In genomic region chr2:180578686-180579085, GRCm38 (mm10) we compare ENCODE assay signal across 9 mouse cellular contexts. TPM values are rescaled to one million over a fixed set of nuclear protein-coding genes. Genes with fewer than 3 reads are reported as not detected.
DNase-seq lines count a peak whose midpoint lies in the region; ATAC-seq lines count a peak whose summit lies in the region.
"Had no signal": no experiment of that assay in that cellular context is flagged by ENCODE, and none has a peak within 500 bp of the region (broad histone marks: within the 10 kb centered on the region; RNA-seq: fewer than 3 reads in every experiment).

No protein-coding gene starts in this region.

- no peaks in the 10 kb centered on the region for H3K36me3 ChIP-seq in midbrain, embryonic 14.5 days (ENCODE audit: control insufficient read depth, insufficient read depth, low read length)
- H3K36me3 ChIP-seq in midbrain, embryonic 16.5 days (ENCODE audit: control insufficient read depth, insufficient read depth, low read length) = no peaks in the 10 kb centered on the region
- no peaks in the 10 kb centered on the region for H3K36me3 ChIP-seq in neural tube, embryonic 15.5 days
- H3K36me3 ChIP-seq: heart, embryonic 13.5 days had no signal

- DNase-seq in midbrain, embryonic 14.5 days = peak; percentile 91
- DNase-seq in R1 (ENCODE audit: low read depth, low spot score) = peak; percentile 53
- peak; percentile 77 to 87 for DNase-seq in cerebellum, postnatal 25 days
- peak; percentile 83 for DNase-seq in heart, postnatal 4 days
- peak; percentile 80 for DNase-seq in left cerebral cortex, postnatal 4 days
- peak; percentile 54 for DNase-seq in yolk sac, embryonic 10.5 days (ENCODE audit: low spot score)

- peaks cover 3% of the 10 kb centered on the region; the same call in 1 of the 2 replicates for H3K27me3 ChIP-seq in midbrain, embryonic 14.5 days (ENCODE audit: control insufficient read depth, insufficient read depth, low read length)
- peaks cover 7% of the 10 kb centered on the region for H3K27me3 ChIP-seq in midbrain, embryonic 16.5 days (ENCODE audit: control insufficient read depth, insufficient read depth, low read depth, low read length)
- no peaks in the 10 kb centered on the region for H3K27me3 ChIP-seq in neural tube, embryonic 15.5 days (replicated peaks)

- H3K27ac ChIP-seq in midbrain, embryonic 14.5 days (replicated peaks; ENCODE audit: low read depth, low read length) = no peak overlapping the region
- no peak overlapping the region for H3K27ac ChIP-seq in midbrain, embryonic 16.5 days (ENCODE audit: low read length)
- H3K27ac ChIP-seq in neural tube, embryonic 15.5 days (replicated peaks) = no peak overlapping the region
- H3K27ac ChIP-seq: heart, embryonic 13.5 days had no signal

- H3K9me3 ChIP-seq in midbrain, embryonic 14.5 days (ENCODE audit: control insufficient read depth, low read length) = no peaks in the 10 kb centered on the region
- H3K9me3 ChIP-seq in midbrain, embryonic 16.5 days (replicated peaks; ENCODE audit: control insufficient read depth, low read length, poor library complexity, severe bottlenecking) = no peaks in the 10 kb centered on the region
- H3K9me3 ChIP-seq in neural tube, embryonic 15.5 days (replicated peaks) = no peaks in the 10 kb centered on the region
- H3K9me3 ChIP-seq: heart, embryonic 13.5 days had no signal

- 9% methylated on average over 3 of the region's 3 CpGs for WGBS in midbrain, embryonic 14.5 days
- WGBS in midbrain, embryonic 16.5 days = 9% methylated on average over 3 of the region's 3 CpGs
- 4% methylated on average over 3 of the region's 3 CpGs for WGBS in neural tube, embryonic 15.5 days

- H3K9ac ChIP-seq in midbrain, embryonic 14.5 days (replicated peaks; ENCODE audit: low read length) = no peak overlapping the region
- no peak overlapping the region for H3K9ac ChIP-seq in midbrain, embryonic 16.5 days (ENCODE audit: low read depth, low read length)
- no peak overlapping the region for H3K9ac ChIP-seq in neural tube, embryonic 15.5 days (replicated peaks)
- H3K9ac ChIP-seq: heart, embryonic 13.5 days had no signal

- peaks cover 6% of the 10 kb centered on the region for H3K4me1 ChIP-seq in midbrain, embryonic 14.5 days (ENCODE audit: control insufficient read depth, insufficient read depth, low read length)
- H3K4me1 ChIP-seq in midbrain, embryonic 16.5 days (ENCODE audit: control insufficient read depth, insufficient read depth, low read length) = peaks cover 7% of the 10 kb centered on the region
- peaks cover 15% of the 10 kb centered on the region for H3K4me1 ChIP-seq in neural tube, embryonic 15.5 days

- intact Hi-C loops in left cerebral cortex, postnatal 4 days (cut with DNase I) = loop anchor here (2.0 to 5.0 kb wide), 2 partner anchors 106 to 301 kb away; no protein-coding TSS in a partner anchor

- ATAC-seq in midbrain, embryonic 14.5 days (ENCODE audit: low FRiP score, low TSS enrichment) = peak; percentile 37; the same call in 1 of the 2 replicates
- ATAC-seq in midbrain, embryonic 16.5 days = no peak
- peak; percentile 35; the same call in 1 of the 2 replicates for ATAC-seq in neural tube, embryonic 15.5 days (ENCODE audit: low FRiP score)

- H3K4me2 ChIP-seq in midbrain, embryonic 14.5 days (ENCODE audit: low read length) = no peak overlapping the region
- no peak overlapping the region for H3K4me2 ChIP-seq in midbrain, embryonic 16.5 days (ENCODE audit: low read length)
- no peak overlapping the region for H3K4me2 ChIP-seq in neural tube, embryonic 15.5 days
- H3K4me2 ChIP-seq: heart, embryonic 13.5 days had no signal

- no peak overlapping the region for H3K4me3 ChIP-seq in midbrain, embryonic 14.5 days (replicated peaks; ENCODE audit: low read depth, low read length)
- no peak overlapping the region for H3K4me3 ChIP-seq in midbrain, embryonic 16.5 days (ENCODE audit: low read depth, low read length)
- no peak overlapping the region for H3K4me3 ChIP-seq in neural tube, embryonic 15.5 days (replicated peaks)
- H3K4me3 ChIP-seq: heart, embryonic 13.5 days had no signal

RNA-seq across cellular contexts. Expression of gene Mrgbp, which starts 2.4 kb away (rescaled TPM):
- 46.8 and 49.5 TPM in 2 replicates for polyA plus RNA-seq in midbrain, embryonic 14.5 days (2014; fragmentation: Nextera tagmentation; extraction: Ambion mirVana)
- 40.2 and 44.8 TPM in 2 replicates for polyA plus RNA-seq in midbrain, embryonic 16.5 days (2015; fragmentation: Nextera tagmentation; extraction: Ambion mirVana)
- total RNA-seq in heart, postnatal 4 days (2021) = 10 to 100 TPM; 26.1 to 27.0 TPM
- 10 to 100 TPM; 25.9 to 28.9 TPM for total RNA-seq in left cerebral cortex, postnatal 4 days (2021)
- 36.7 and 37.0 TPM in 2 replicates for polyA plus RNA-seq in neural tube, embryonic 15.5 days (2015; fragmentation: Nextera tagmentation; extraction: Ambion mirVana)

RNA-seq across cellular contexts. Expression of gene Ogfr, which starts 10.4 kb away (rescaled TPM):
- polyA plus RNA-seq in midbrain, embryonic 14.5 days (2014; fragmentation: Nextera tagmentation; extraction: Ambion mirVana) = 97.7 and 105 TPM in 2 replicates
- polyA plus RNA-seq in midbrain, embryonic 16.5 days (2015; fragmentation: Nextera tagmentation; extraction: Ambion mirVana) = 81.2 and 85.8 TPM in 2 replicates
- 10 to 100 TPM; 49.6 to 51.8 TPM for total RNA-seq in heart, postnatal 4 days (2021)
- 10 to 100 TPM; 76.3 to 79.2 TPM for total RNA-seq in left cerebral cortex, postnatal 4 days (2021)
- polyA plus RNA-seq in neural tube, embryonic 15.5 days (2015; fragmentation: Nextera tagmentation; extraction: Ambion mirVana) = 81.0 and 90.0 TPM in 2 replicates

RNA-seq across cellular contexts. Expression of gene Col9a3, which starts 18.9 kb away (rescaled TPM):
- 26.6 and 27.7 TPM in 2 replicates for polyA plus RNA-seq in midbrain, embryonic 14.5 days (2014; fragmentation: Nextera tagmentation; extraction: Ambion mirVana)
- polyA plus RNA-seq in midbrain, embryonic 16.5 days (2015; fragmentation: Nextera tagmentation; extraction: Ambion mirVana) = 40.4 and 43.2 TPM in 2 replicates
- total RNA-seq in heart, postnatal 4 days (2021) = 1 to 10 TPM; 1.2 to 1.8 TPM
- 10 to 100 TPM; 22.5 to 22.6 TPM for total RNA-seq in left cerebral cortex, postnatal 4 days (2021)
- 62.1 and 90.3 TPM in 2 replicates for polyA plus RNA-seq in neural tube, embryonic 15.5 days (2015; fragmentation: Nextera tagmentation; extraction: Ambion mirVana)
